Mouse (Mus musculus): Measurements from ENCODE around the gene Tmem201. TPM values are rescaled to one million over a fixed set of nuclear protein-coding genes. Genes with fewer than 3 reads are reported as not detected.
"Not testable (repeated sequence)": the region's sequence is repeated elsewhere in the genome, so short reads cannot be mapped to it uniquely, and the experiment has no call there.

The Tmem201 gene
- polyA plus RNA-seq, 1 experiment from 2014 or later = 27.9 TPM

GRCm38 (mm10) chr4:149773408-149774093 lies 35.7 kb upstream of the Tmem201 start:
- H3K27me3 ChIP-seq = no peaks in the 10 kb centered on the region
- CTCF ChIA-PET = interaction anchor here (0.7 to 1.6 kb wide), 6 partner anchors 9 to 24 kb away, joined by 3 to 4 read pairs (median 4); no protein-coding TSS in a partner anchor
- POLR2A ChIA-PET = interaction anchor here (0.7 kb wide), 1 partner anchor 471 kb away, joined by 4 read pairs; no protein-coding TSS in a partner anchor
- in situ Hi-C loops (cut with MboI; ENCODE audit: low pct_unique_long_range_greater_than_20kb) = no loop called here
- DNase-seq (ENCODE audit: low read depth, low spot score) (no peak), ATAC-seq (no peak)
- TF ChIP-seq CTCF (IDR thresholded peaks at IDR 0.05) = no peak

DNA sequence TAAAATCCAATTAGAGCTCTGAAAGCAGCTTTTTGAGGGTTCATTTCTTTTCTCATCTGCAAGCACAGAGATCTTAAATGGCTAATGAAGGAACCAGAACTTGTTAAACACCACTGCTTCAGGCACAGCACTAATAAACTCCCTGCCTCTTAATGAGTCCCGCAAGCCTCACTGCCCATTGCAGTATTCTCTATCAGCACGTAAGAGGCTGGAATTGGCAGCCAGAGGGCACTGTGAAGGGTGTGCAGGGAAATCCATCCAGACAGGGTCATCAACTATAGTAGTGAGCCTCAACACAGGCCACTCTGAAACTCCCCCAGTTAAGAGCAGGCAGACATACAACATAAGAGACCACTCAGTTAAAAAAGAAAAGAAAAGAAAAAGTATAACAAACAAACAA lies 34.5 kb upstream of the Tmem201 start:
- POLR2A ChIA-PET = no interaction called here
- DNase-seq (ENCODE audit: low read depth, low spot score) (no peak), ATAC-seq (no peak)
- no peak for TF ChIP-seq CTCF (IDR thresholded peaks at IDR 0.05)
- in situ Hi-C loops (cut with MboI; ENCODE audit: low pct_unique_long_range_greater_than_20kb) = no loop called here
- CTCF ChIA-PET = interaction anchor here (1.1 to 1.6 kb wide), 4 partner anchors 8 to 25 kb away, joined by 3 to 4 read pairs (median 4); no protein-coding TSS in a partner anchor
- H3K27me3 ChIP-seq = no peaks in the 10 kb centered on the region

DNA sequence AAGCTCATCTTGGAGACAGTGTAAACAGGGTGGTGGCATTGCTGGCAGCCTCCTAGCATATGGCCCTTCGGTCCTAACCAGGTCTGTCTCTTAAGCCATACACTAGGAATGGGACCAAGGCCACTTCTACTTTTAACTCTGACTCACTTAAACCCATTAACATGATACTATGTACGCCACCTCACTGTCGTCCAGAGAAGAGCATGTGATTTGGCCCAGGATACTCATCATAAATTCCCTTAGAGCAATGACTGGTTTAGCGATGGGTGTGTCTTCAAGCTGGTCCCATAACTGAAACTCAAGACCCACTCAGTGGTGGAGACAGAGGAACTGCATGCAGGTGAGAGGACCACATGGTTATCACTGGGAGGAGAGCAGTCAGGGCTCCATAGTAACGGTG lies 27.4 kb upstream of the Tmem201 start:
- no peaks in the 10 kb centered on the region for H3K27me3 ChIP-seq
- in situ Hi-C loops (cut with MboI; ENCODE audit: low pct_unique_long_range_greater_than_20kb) = no loop called here
- ATAC-seq (no peak), DNase-seq (ENCODE audit: low read depth, low spot score) (no peak)
- no peak for TF ChIP-seq CTCF (IDR thresholded peaks at IDR 0.05)
- POLR2A ChIA-PET = no interaction called here
- CTCF ChIA-PET = interaction anchor here (0.6 to 1.5 kb wide), 3 partner anchors 8 to 186 kb away, joined by 3 to 4 read pairs (median 3); no protein-coding TSS in a partner anchor

GRCm38 (mm10) chr4:149763335-149763734 lies 25.5 kb upstream of the Tmem201 start:
- no peak for TF ChIP-seq CTCF (IDR thresholded peaks at IDR 0.05)
- ATAC-seq (no peak), DNase-seq (ENCODE audit: low read depth, low spot score) (no peak)
- H3K27me3 ChIP-seq = no peaks in the 10 kb centered on the region
- ChIA-PET CTCF (no interaction called here), POLR2A (no interaction called here)
- in situ Hi-C loops (cut with MboI; ENCODE audit: low pct_unique_long_range_greater_than_20kb) = no loop called here

GRCm38 (mm10) chr4:149759517-149759916 lies 21.7 kb upstream of the Tmem201 start:
- TF ChIP-seq CTCF (IDR thresholded peaks at IDR 0.05) = no peak
- ChIA-PET CTCF (no interaction called here), POLR2A (no interaction called here)
- DNase-seq (ENCODE audit: low read depth, low spot score) = no peak
- no peaks in the 10 kb centered on the region for H3K27me3 ChIP-seq
- in situ Hi-C loops (cut with MboI; ENCODE audit: low pct_unique_long_range_greater_than_20kb) = no loop called here
- no peak for ATAC-seq

DNA sequence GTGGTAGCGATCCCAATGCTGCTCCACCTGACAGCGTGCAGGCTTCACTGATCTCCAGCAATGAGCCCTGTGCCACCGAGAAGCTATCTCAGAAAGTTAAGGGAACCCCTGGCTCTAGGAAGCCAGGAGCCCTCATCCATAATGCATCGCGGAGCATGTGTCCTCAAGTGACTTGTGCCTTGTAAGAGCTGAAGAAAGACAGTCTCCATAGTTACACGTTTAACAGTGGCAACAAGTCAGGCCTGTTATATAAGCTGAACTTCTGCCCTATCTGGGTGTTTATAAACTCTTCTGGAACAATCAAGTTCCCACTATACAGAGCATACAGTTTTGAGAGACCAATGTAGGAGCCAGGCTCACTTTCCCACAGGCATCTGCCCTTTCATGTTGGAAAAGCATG lies 20.6 kb upstream of the Tmem201 start:
- no peak for TF ChIP-seq CTCF (IDR thresholded peaks at IDR 0.05)
- POLR2A ChIA-PET = no interaction called here
- DNase-seq (ENCODE audit: low read depth, low spot score) (no peak), ATAC-seq (no peak)
- no peaks in the 10 kb centered on the region for H3K27me3 ChIP-seq
- in situ Hi-C loops (cut with MboI; ENCODE audit: low pct_unique_long_range_greater_than_20kb) = no loop called here
- CTCF ChIA-PET = no interaction called here

DNA sequence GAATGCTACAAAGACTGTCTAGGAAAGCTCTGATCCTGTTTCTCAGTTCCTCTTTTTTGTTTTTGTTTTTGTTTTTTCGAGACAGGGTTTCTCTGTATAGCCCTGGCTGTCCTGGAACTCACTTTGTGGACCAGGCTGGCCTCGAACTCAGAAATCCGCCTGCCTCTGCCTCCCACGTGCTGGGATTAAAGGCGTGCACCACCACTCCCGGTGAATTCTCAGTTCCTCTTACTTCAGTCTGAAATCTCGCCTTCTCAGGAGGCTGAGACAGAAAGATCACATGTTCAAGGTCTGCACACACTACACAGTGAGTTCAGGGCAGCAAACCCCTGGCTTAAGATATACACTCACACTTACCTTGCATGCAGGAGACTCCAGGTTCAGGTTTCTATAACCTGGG lies 18.7 kb upstream of the Tmem201 start:
- POLR2A ChIA-PET = not testable (repeated sequence)

DNA sequence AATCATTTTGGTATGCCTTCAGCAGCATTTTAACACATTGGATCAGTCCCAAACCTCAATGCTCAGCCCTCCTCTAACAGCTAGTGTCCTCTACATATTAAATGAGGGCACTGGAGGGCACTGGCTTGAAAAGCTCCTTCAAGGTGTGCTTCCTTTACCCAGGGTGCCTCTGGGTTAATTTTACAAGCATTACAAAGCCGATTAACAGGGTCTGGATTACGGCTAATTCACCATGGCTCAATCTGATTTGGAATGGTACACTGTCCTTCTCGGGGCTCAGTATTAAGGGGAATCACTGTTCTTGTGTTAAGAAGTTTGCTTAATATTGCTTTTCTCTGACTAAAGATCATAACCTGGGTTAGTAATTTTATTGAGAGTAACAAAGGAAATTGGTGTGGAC lies 15.0 kb upstream of the Tmem201 start:
- no peak for ATAC-seq
- no peak for TF ChIP-seq CTCF (IDR thresholded peaks at IDR 0.05)
- CTCF ChIA-PET = interaction anchor here (0.7 to 2.4 kb wide), 10 partner anchors 9 to 50 kb away, joined by 3 to 8 read pairs (median 3); no protein-coding TSS in a partner anchor
- H3K27me3 ChIP-seq = no peaks in the 10 kb centered on the region
- DNase-seq (ENCODE audit: low read depth, low spot score) = no peak
- in situ Hi-C loops (cut with MboI; ENCODE audit: low pct_unique_long_range_greater_than_20kb) = loop anchor here (5.0 kb wide), 1 partner anchor 49 kb away; no protein-coding TSS in a partner anchor
- POLR2A ChIA-PET = interaction anchor here (0.6 kb wide), 2 partner anchors 213 to 311 kb away, joined by 3 to 5 read pairs; no protein-coding TSS in a partner anchor

More for the DNA sequence above, 18.7 kb upstream of the Tmem201 start:
- ATAC-seq; DNase-seq (ENCODE audit: low read depth, low spot score); H3K27me3 ChIP-seq; in situ Hi-C loops (cut with MboI; ENCODE audit: low pct_unique_long_range_greater_than_20kb); CTCF ChIA-PET: not testable (repeated sequence)

GRCm38 (mm10) chr4:149752124-149752799 lies 14.4 kb upstream of the Tmem201 start:
- in situ Hi-C loops (cut with MboI; ENCODE audit: low pct_unique_long_range_greater_than_20kb) = loop anchor here (5.0 kb wide), 1 partner anchor 50 kb away; no protein-coding TSS in a partner anchor
- POLR2A ChIA-PET = interaction anchor here (0.6 kb wide), 1 partner anchor 213 kb away, joined by 3 read pairs; no protein-coding TSS in a partner anchor
- no peaks in the 10 kb centered on the region for H3K27me3 ChIP-seq
- CTCF ChIA-PET = interaction anchor here (0.7 to 2.4 kb wide), 10 partner anchors 9 to 51 kb away, joined by 3 to 8 read pairs (median 3); no protein-coding TSS in a partner anchor
- TF ChIP-seq CTCF (IDR thresholded peaks at IDR 0.05) = peak; percentile 85
- DNase-seq (ENCODE audit: low read depth, low spot score) (no peak), ATAC-seq (no peak)

- H3K27me3 ChIP-seq = no peaks in the 10 kb centered on the region
- no peak for TF ChIP-seq CTCF (IDR thresholded peaks at IDR 0.05)
- no peak for ATAC-seq
- CTCF ChIA-PET = no interaction called here
- DNase-seq (ENCODE audit: low read depth, low spot score) = no peak
- in situ Hi-C loops (cut with MboI; ENCODE audit: low pct_unique_long_range_greater_than_20kb) = loop anchor here (5.0 kb wide), 1 partner anchor 52 kb away; no protein-coding TSS in a partner anchor
- POLR2A ChIA-PET = no interaction called here
Observed at GRCm38 (mm10) chr4:149750671-149751070, 12.8 kb upstream of the Tmem201 start.

- ATAC-seq; H3K27me3 ChIP-seq; DNase-seq (ENCODE audit: low read depth, low spot score); POLR2A ChIA-PET: not testable (repeated sequence)
- CTCF ChIA-PET = interaction anchor here (1.0 kb wide), 1 partner anchor 23 kb away, joined by 3 read pairs; no protein-coding TSS in a partner anchor
- in situ Hi-C loops (cut with MboI; ENCODE audit: low pct_unique_long_range_greater_than_20kb) = loop anchor here (5.0 kb wide), 1 partner anchor 53 kb away; no protein-coding TSS in a partner anchor
Observed at GRCm38 (mm10) chr4:149749663-149750015, 11.8 kb upstream of the Tmem201 start.

All from Patski (cell line).